Mouse (Mus musculus) cerebellum, postnatal 10 days (tissue): Measurements from ENCODE around the gene Ears2.

ENCODE experiments used
- DNase-seq, 2 experiments: peaks; one replicate each; pipeline ENCODE4 v3.0.0; 2021; ENCODE audit warnings: mixed read lengths in 2 of 2

Gene Ears2

GRCm38 (mm10) chr7:122044106-122044505 lies 23.0 kb downstream of the Ears2 start:
- DNase-seq: no peak

- no peak for DNase-seq
Observed at GRCm38 (mm10) chr7:122034348-122034747, 32.7 kb downstream of the Ears2 start.

GRCm38 (mm10) chr7:122033371-122033770 lies 33.7 kb downstream of the Ears2 start:
- DNase-seq: no peak

DNA sequence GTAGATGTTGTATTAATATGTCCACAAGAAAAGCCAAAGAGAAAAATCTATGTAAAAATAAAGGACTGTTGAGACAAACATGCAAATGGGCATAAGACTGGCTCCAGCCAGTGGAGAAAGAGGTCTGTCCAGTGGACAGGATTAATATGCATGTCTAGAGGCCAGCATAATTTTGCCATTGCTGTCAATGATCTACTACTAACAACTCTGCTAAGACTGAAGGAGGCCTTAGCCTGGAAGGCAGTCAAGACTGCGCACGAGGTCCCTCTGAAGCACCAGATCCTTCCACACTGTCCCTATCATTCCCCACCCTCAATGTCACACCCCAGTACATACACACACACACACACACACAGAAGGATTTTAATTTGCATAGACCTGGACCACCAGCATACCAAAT lies 44.9 kb downstream of the Ears2 start:
- DNase-seq: no peak

DNA sequence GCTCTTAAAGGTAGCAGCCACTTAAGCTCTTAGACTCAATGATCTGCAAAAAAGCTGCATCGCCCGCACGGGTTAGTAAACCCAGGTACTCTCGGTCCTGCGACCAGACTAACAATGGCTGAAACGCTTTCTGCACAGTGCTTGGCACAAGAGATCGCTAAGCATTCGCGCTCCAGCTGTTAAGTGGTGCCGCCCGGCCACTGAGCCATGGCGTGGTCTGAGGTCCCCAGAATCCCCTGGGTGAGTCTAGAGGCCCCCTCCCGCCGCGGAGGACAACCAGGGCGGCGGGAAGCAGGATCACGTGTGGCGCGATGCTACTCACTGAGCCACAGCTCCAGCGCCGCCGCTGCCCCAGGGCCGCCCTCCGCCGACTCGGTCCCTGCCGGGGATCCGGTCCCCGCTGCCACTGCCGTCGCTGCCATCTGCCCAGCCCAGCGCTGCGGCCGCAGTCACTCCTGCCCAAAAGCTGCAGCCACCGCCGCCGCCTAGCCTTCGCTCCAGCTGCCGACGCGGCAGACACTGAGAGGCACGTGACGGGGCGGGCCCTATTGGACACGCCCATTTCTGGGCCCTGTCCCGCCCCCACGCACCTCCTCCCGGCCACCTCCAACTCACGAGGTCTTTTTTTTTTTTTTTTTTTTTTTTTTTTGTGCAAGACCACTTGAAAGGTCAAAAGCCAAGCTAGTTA lies 46.3 kb downstream of the Ears2 start, which contains the start of gene Gga2:
TSS of gene Gga2 (minus strand) at position 556 of the 688 bp plus-strand sequence.
- peak; percentile 94 to 95 for DNase-seq

DNA sequence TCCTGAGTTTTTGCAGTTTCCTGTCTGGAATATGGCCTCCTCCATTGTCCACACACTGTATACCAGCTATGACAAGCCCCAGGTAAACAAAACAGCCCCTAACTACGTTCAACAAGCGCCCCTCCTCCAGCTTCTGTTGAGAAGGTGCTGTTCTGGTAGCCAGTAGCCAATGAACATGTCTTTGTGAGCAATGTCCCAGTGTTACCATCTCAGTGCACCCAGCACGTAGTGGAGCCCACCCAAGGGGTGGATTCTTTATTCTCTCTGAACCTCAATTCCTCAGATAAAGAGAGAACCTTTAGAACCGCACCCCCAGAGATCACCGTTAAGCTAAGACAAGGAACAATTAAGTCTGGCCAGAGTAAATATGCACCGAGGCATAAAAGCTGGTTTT lies 46.8 kb downstream of the Ears2 start:
- peak; percentile 29 to 50 for DNase-seq

- DNase-seq: peak; percentile 20 to 22
Observed at GRCm38 (mm10) chr7:122018978-122019377, 48.1 kb downstream of the Ears2 start.

GRCm38 (mm10) chr7:122018247-122018646 lies 48.8 kb downstream of the Ears2 start:
- no peak for DNase-seq

DNA sequence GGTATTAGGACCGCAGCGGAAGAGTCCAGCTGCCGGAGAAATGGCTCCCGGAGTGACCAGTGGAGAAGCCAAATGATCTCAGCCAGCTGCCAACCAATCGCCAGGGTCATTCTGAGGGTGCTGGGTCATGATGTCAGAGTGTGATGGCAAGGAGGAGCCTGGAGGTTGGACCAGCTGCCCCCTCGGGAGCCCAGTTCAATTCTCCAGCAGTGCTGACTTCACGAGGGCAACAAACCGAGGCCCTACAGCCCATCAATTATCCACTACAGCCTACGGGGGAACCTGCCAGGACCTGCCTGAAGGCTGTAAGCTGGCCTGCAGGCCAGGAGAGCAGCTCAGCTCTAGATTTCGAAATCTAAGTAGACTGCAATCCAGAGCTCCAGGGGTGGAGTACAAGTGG lies 51.3 kb downstream of the Ears2 start:
- DNase-seq: peak in 1 of 2 experiments; percentile 16

- peak; percentile 28 for DNase-seq
Observed at GRCm38 (mm10) chr7:122015105-122015504, 52.0 kb downstream of the Ears2 start.

DNA sequence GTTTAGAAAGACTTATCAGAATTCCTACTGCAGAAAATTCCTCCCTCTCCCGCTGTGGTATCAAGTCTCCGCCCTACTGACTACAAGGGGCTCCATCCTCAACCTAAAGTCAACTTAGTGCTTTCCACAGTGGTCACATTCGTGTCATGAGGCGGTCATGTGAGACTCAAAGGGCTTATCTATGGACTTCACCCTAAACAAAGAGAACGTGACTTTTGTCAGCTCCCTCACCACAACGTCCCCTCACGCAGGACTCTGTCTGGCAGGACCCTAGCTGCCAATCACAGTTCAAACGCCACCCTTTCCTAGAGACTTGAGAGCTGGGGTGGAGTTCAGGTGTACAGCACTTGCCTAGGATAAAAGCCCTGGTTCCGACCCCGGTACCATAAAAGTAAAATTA lies 54.1 kb downstream of the Ears2 start:
- no peak for DNase-seq

GRCm38 (mm10) chr7:122012370-122012769 lies 54.7 kb downstream of the Ears2 start:
- peak; percentile 44 to 63 for DNase-seq

DNA sequence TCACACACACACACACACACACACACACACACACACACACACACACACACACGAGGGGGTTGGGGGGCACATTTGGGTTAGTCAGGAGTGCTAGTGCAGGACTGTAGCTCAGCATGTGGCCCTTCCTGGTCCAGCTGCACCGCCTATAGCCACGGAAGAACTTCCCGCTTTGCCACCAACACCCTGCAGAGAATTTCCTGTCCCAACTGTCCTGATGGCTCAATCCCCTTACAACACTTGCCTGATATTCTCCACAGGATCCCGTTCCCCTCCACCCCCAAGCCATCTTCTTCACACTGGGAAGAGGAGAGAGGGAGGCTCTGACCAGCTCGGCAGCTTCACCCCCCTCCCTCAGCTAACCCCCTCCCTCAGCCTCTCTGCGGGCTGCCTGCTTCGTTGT lies 66.7 kb downstream of the Ears2 start:
- DNase-seq: no peak

DNA sequence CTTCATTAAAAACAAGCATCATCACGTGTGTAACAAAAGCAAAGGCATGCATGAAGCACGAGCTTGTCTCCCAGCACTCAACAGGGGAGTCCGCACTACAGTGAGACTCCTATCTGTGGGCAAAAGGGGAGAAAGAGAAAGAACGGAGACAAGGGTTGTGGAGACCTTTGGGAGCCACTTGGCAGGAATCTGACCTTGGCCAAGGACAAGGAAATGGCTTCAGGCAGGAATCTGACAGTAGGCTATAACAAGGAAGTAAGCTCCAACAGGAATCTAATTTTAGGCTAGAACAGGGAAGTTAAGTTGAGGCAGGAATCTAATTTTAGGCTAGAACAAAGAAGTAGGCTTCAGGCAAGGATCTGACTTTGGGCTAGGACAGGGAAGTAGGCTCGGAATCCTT lies 71.1 kb downstream of the Ears2 start:
- DNase-seq: no peak
